Comparison of ENCODE assay signal across 8 mouse cellular contexts in the genomic region with DNA sequence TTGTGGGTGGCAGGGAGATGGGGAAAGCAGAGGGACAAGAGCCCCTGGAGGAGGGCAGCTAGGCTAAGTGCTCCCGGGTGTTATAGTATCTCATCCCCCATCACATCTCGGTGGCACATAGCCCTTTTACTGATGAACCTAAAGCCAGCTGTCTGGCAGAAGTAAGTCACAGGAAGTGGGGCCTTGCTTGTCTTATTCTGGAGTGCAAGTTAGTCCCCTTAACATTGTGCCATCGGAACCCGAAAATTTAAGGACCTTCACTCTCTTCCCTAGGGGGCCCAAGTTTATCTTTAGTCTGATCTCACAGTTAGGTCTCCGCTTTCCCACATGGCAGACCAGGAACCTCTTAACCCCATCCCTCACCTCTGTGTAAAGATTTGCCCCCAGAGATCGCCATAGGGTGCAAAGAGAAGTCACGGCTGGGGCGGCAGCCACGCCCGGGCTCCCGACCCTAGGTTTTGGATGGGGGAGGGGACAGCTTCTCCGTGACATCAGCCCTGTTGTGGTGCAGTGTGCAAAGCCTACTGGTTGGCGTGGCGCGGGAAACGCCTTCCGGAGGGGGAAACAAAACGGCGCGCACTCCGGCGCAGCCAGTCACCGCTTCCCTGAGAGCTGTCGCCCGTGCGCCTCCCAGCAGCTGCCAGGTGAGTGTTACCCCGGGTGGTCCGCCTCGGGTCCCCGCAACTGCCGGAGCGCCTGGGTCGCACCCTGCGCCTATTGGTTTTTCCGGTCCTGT. TPM values are rescaled to one million over a fixed set of nuclear protein-coding genes. Genes with fewer than 3 reads are reported as not detected.
DNase-seq lines count a peak whose midpoint lies in the region; ATAC-seq lines count a peak whose summit lies in the region.

No protein-coding gene starts in this region.

- no peaks in the 10 kb centered on the region for H3K36me3 ChIP-seq in embryonic facial prominence, embryonic 11.5 days (replicated peaks; ENCODE audit: control insufficient read depth, insufficient read depth, low read depth, low read length)
- H3K36me3 ChIP-seq in limb, embryonic 13.5 days, result no peaks in the 10 kb centered on the region
- no peaks in the 10 kb centered on the region for H3K36me3 ChIP-seq in midbrain, embryonic 15.5 days (replicated peaks)

- no peaks in the 10 kb centered on the region for H3K27me3 ChIP-seq in embryonic facial prominence, embryonic 11.5 days (ENCODE audit: control insufficient read depth, insufficient read depth, low read length)
- H3K27me3 ChIP-seq in limb, embryonic 13.5 days, result no peaks in the 10 kb centered on the region
- H3K27me3 ChIP-seq in midbrain, embryonic 15.5 days (replicated peaks), result no peaks in the 10 kb centered on the region

- peak; percentile 88 for DNase-seq in 3T3-L1 (ENCODE audit: low read depth, low spot score)
- DNase-seq in adrenal gland, postnatal 25 days, result peak; percentile 84
- DNase-seq in embryonic facial prominence, embryonic 11.5 days (ENCODE audit: low spot score), result peak; percentile 94
- DNase-seq in heart, adult 18-20 months, result peak; percentile 92 to 94
- peak; percentile 85 for DNase-seq in kidney, adult 18-20 months
- peak; percentile 76 to 80 for DNase-seq in spleen, adult 18-20 months

- H3K4me3 ChIP-seq in embryonic facial prominence, embryonic 11.5 days (ENCODE audit: low read depth, low read length), result peak overlapping the region; percentile 45
- H3K4me3 ChIP-seq in limb, embryonic 13.5 days, result peak overlapping the region; percentile 67
- peak overlapping the region; percentile 48 for H3K4me3 ChIP-seq in midbrain, embryonic 15.5 days

- peak overlapping the region; percentile 85 for H3K4me2 ChIP-seq in embryonic facial prominence, embryonic 11.5 days (ENCODE audit: low read depth, low read length)
- H3K4me2 ChIP-seq in limb, embryonic 13.5 days (replicated peaks), result peak overlapping the region; percentile 87
- H3K4me2 ChIP-seq in midbrain, embryonic 15.5 days, result peak overlapping the region; percentile 90

- peak overlapping the region; percentile 50 for H3K9ac ChIP-seq in embryonic facial prominence, embryonic 11.5 days (replicated peaks; ENCODE audit: low read length)
- peak overlapping the region; percentile 81 for H3K9ac ChIP-seq in limb, embryonic 13.5 days
- peak overlapping the region; percentile 46 for H3K9ac ChIP-seq in midbrain, embryonic 15.5 days

- H3K27ac ChIP-seq in embryonic facial prominence, embryonic 11.5 days (replicated peaks; ENCODE audit: low read depth, low read length), result no peak overlapping the region; the same call in 1 of the 2 replicates
- peak overlapping the region; percentile 70 for H3K27ac ChIP-seq in limb, embryonic 13.5 days
- H3K27ac ChIP-seq in midbrain, embryonic 15.5 days, result no peak overlapping the region

- peaks cover 16% of the 10 kb centered on the region for H3K4me1 ChIP-seq in embryonic facial prominence, embryonic 11.5 days (ENCODE audit: control insufficient read depth, insufficient read depth, low read length)
- H3K4me1 ChIP-seq in limb, embryonic 13.5 days, result peaks cover 54% of the 10 kb centered on the region
- H3K4me1 ChIP-seq in midbrain, embryonic 15.5 days, result peaks cover 20% of the 10 kb centered on the region

- no peaks in the 10 kb centered on the region for H3K9me3 ChIP-seq in embryonic facial prominence, embryonic 11.5 days (replicated peaks; ENCODE audit: control insufficient read depth, low read length)
- no peaks in the 10 kb centered on the region for H3K9me3 ChIP-seq in limb, embryonic 13.5 days
- no peaks in the 10 kb centered on the region for H3K9me3 ChIP-seq in midbrain, embryonic 15.5 days

- peak; percentile 74 for ATAC-seq in embryonic facial prominence, embryonic 11.5 days (replicated peaks; ENCODE audit: insufficient number of reproducible peaks, low FRiP score, low TSS enrichment, low read depth)
- ATAC-seq in limb, embryonic 13.5 days (ENCODE audit: low FRiP score, low read depth), result peak; percentile 72
- peak; percentile 79 for ATAC-seq in midbrain, embryonic 15.5 days (replicated peaks)

- 2% methylated on average over 35 of the region's 35 CpGs for WGBS in embryonic facial prominence, embryonic 11.5 days
- WGBS in limb, embryonic 13.5 days, result 1% methylated on average over 35 of the region's 35 CpGs
- under 1% methylated on average over 35 of the region's 35 CpGs for WGBS in midbrain, embryonic 15.5 days

RNA-seq across cellular contexts. Expression of a gene that starts 8.9 kb away (rescaled TPM):
- 43.2 and 52.1 TPM in 2 replicates for total RNA-seq in adrenal gland, postnatal 25 days (2021)
- polyA plus RNA-seq in embryonic facial prominence, embryonic 11.5 days (2014; fragmentation: Nextera tagmentation; extraction: Ambion mirVana), result 52.9 and 53.2 TPM in 2 replicates
- total RNA-seq in heart, adult 18-20 months (2021), result 10 to 100 TPM; 47.0 to 51.1 TPM
- 74.0 and 77.5 TPM in 2 replicates for polyA plus RNA-seq in limb, embryonic 13.5 days (2015; fragmentation: Nextera tagmentation; extraction: Ambion mirVana)
- 13.9 and 14.7 TPM in 2 replicates for polyA plus RNA-seq in midbrain, embryonic 15.5 days (2015; fragmentation: Nextera tagmentation; extraction: Ambion mirVana)

RNA-seq across cellular contexts. Expression of a gene that starts 37.1 kb away (rescaled TPM):
- total RNA-seq in adrenal gland, postnatal 25 days (2021), result 31.3 and 35.1 TPM in 2 replicates
- 33.5 and 35.3 TPM in 2 replicates for polyA plus RNA-seq in embryonic facial prominence, embryonic 11.5 days (2014; fragmentation: Nextera tagmentation; extraction: Ambion mirVana)
- 10 to 100 TPM; 11.0 to 11.7 TPM for total RNA-seq in heart, adult 18-20 months (2021)
- polyA plus RNA-seq in limb, embryonic 13.5 days (2015; fragmentation: Nextera tagmentation; extraction: Ambion mirVana), result 56.6 and 62.8 TPM in 2 replicates
- 27.6 and 31.4 TPM in 2 replicates for polyA plus RNA-seq in midbrain, embryonic 15.5 days (2015; fragmentation: Nextera tagmentation; extraction: Ambion mirVana)

RNA-seq across cellular contexts. Expression of a gene that starts 50.4 kb away (rescaled TPM):
- total RNA-seq in adrenal gland, postnatal 25 days (2021), result not detected in 2 replicates
- 12.5 and 19.1 TPM in 2 replicates for polyA plus RNA-seq in embryonic facial prominence, embryonic 11.5 days (2014; fragmentation: Nextera tagmentation; extraction: Ambion mirVana)
- 1 to 10 TPM; 1.5 to 1.7 TPM for total RNA-seq in heart, adult 18-20 months (2021)
- 241 and 246 TPM in 2 replicates for polyA plus RNA-seq in limb, embryonic 13.5 days (2015; fragmentation: Nextera tagmentation; extraction: Ambion mirVana)
- 0.56 and 1.9 TPM in 2 replicates for polyA plus RNA-seq in midbrain, embryonic 15.5 days (2015; fragmentation: Nextera tagmentation; extraction: Ambion mirVana)
